Comparison of ENCODE assay signal across 11 mouse cellular contexts in genomic region chr7:99312671-99313143, GRCm38 (mm10). TPM values are rescaled to one million over a fixed set of nuclear protein-coding genes. Genes with fewer than 3 reads are reported as not detected.
DNase-seq lines count a peak whose midpoint lies in the region; ATAC-seq lines count a peak whose summit lies in the region.
"Had no signal": no experiment of that assay in that cellular context is flagged by ENCODE, and none has a peak within 500 bp of the region (broad histone marks: within the 10 kb centered on the region; RNA-seq: fewer than 3 reads in every experiment).

No protein-coding gene starts in this region.

- 36% methylated on average over 8 of the region's 8 CpGs for WGBS in embryonic facial prominence, embryonic 12.5 days
- WGBS in hindbrain, embryonic 16.5 days: 14% methylated on average over 8 of the region's 8 CpGs
- 5% methylated on average over 8 of the region's 8 CpGs for WGBS in midbrain, embryonic 16.5 days

- H3K27ac ChIP-seq in embryonic facial prominence, embryonic 12.5 days: peak overlapping the region; percentile 47
- peak overlapping the region; percentile 77 for H3K27ac ChIP-seq in hindbrain, embryonic 16.5 days (ENCODE audit: low read depth, low read length)
- peak overlapping the region; percentile 93 for H3K27ac ChIP-seq in midbrain, embryonic 16.5 days (ENCODE audit: low read length)
- H3K27ac ChIP-seq: gastrocnemius, adult 2 months had no signal

- H3K4me3 ChIP-seq in embryonic facial prominence, embryonic 12.5 days: no peak overlapping the region
- H3K4me3 ChIP-seq in hindbrain, embryonic 16.5 days (ENCODE audit: low read length): no peak overlapping the region
- H3K4me3 ChIP-seq in midbrain, embryonic 16.5 days (ENCODE audit: low read depth, low read length): no peak overlapping the region
- H3K4me3 ChIP-seq: gastrocnemius, adult 2 months had no signal

- H3K4me2 ChIP-seq in embryonic facial prominence, embryonic 12.5 days (replicated peaks): no peak overlapping the region
- peak overlapping the region; percentile 22 for H3K4me2 ChIP-seq in hindbrain, embryonic 16.5 days (ENCODE audit: low read length)
- peak overlapping the region; percentile 42 for H3K4me2 ChIP-seq in midbrain, embryonic 16.5 days (ENCODE audit: low read length)

- peak; percentile 73 for ATAC-seq in embryonic facial prominence, embryonic 12.5 days (ENCODE audit: insufficient number of reproducible peaks, insufficient read depth, low FRiP score, low TSS enrichment)
- ATAC-seq in hindbrain, embryonic 16.5 days: peak; percentile 67
- ATAC-seq in midbrain, embryonic 16.5 days: peak; percentile 86
- ATAC-seq in monocyte, adult 5-6 weeks (replicated peaks; ENCODE audit: insufficient number of reproducible peaks, low FRiP score, low TSS enrichment, poor library complexity, severe bottlenecking): no peak

- no peak overlapping the region for H3K9ac ChIP-seq in embryonic facial prominence, embryonic 12.5 days
- H3K9ac ChIP-seq in hindbrain, embryonic 16.5 days (ENCODE audit: low read depth, low read length): peak overlapping the region; percentile 15; the same call in 1 of the 2 replicates
- H3K9ac ChIP-seq in midbrain, embryonic 16.5 days (ENCODE audit: low read depth, low read length): 0 out of 2 replicates have a peak overlapping the region, but pooled peaks have one; percentile 54

- no peaks in the 10 kb centered on the region for H3K36me3 ChIP-seq in embryonic facial prominence, embryonic 12.5 days
- H3K36me3 ChIP-seq in hindbrain, embryonic 16.5 days (ENCODE audit: control insufficient read depth, insufficient read depth, low read length): peaks cover 17% of the 10 kb centered on the region
- H3K36me3 ChIP-seq in midbrain, embryonic 16.5 days (ENCODE audit: control insufficient read depth, insufficient read depth, low read length): peaks cover 14% of the 10 kb centered on the region

- H3K4me1 ChIP-seq in embryonic facial prominence, embryonic 12.5 days: peaks cover 19% of the 10 kb centered on the region
- peaks cover 26% of the 10 kb centered on the region for H3K4me1 ChIP-seq in hindbrain, embryonic 16.5 days (ENCODE audit: control insufficient read depth, insufficient read depth, low read depth, low read length)
- H3K4me1 ChIP-seq in midbrain, embryonic 16.5 days (ENCODE audit: control insufficient read depth, insufficient read depth, low read length): peaks cover 50% of the 10 kb centered on the region

- H3K9me3 ChIP-seq in embryonic facial prominence, embryonic 12.5 days: no peaks in the 10 kb centered on the region
- H3K9me3 ChIP-seq in hindbrain, embryonic 16.5 days (ENCODE audit: control insufficient read depth, low read length): no peaks in the 10 kb centered on the region
- H3K9me3 ChIP-seq in midbrain, embryonic 16.5 days (replicated peaks; ENCODE audit: control insufficient read depth, low read length, poor library complexity, severe bottlenecking): no peaks in the 10 kb centered on the region

- DNase-seq in embryo, embryonic 10 days (ENCODE audit: low spot score): peak; percentile 75
- no peak for DNase-seq in urinary bladder, postnatal 14 days (ENCODE audit: low spot score)
- no peak for DNase-seq in left cerebral cortex, adult 8-10 months (ENCODE audit: low spot score in 2 of 2)
- DNase-seq: adrenal gland, postnatal 10 days; gastrocnemius, adult 2 months; right cerebral cortex, postnatal 4 days; thymus, postnatal 25 days had no signal

- H3K27me3 ChIP-seq in embryonic facial prominence, embryonic 12.5 days: no peaks in the 10 kb centered on the region
- no peaks in the 10 kb centered on the region for H3K27me3 ChIP-seq in hindbrain, embryonic 16.5 days (replicated peaks; ENCODE audit: control insufficient read depth, insufficient read depth, low read length)
- no peaks in the 10 kb centered on the region for H3K27me3 ChIP-seq in midbrain, embryonic 16.5 days (ENCODE audit: control insufficient read depth, insufficient read depth, low read depth, low read length)

RNA-seq across cellular contexts. Expression of gene Serpinh1, which starts 40.3 kb away (rescaled TPM):
- 1,388 and 1,403 TPM in 2 replicates for polyA plus RNA-seq in embryonic facial prominence, embryonic 12.5 days (2016; fragmentation: Nextera tagmentation; extraction: Ambion mirVana)
- 261 and 355 TPM in 2 replicates for polyA plus RNA-seq in hindbrain, embryonic 16.5 days (2015; fragmentation: Nextera tagmentation; extraction: Ambion mirVana)
- 185 and 203 TPM in 2 replicates for polyA plus RNA-seq in midbrain, embryonic 16.5 days (2015; fragmentation: Nextera tagmentation; extraction: Ambion mirVana)
- total RNA-seq in monocyte, adult 5-6 weeks (2017): not detected in 3 replicates
- 10 to 100 TPM; 14.7 to 18.3 (median 16.6) TPM for total RNA-seq in left cerebral cortex, adult 8-10 months (2022)

RNA-seq across cellular contexts. Expression of gene Map6, which starts 45.5 kb away (rescaled TPM):
- polyA plus RNA-seq in embryonic facial prominence, embryonic 12.5 days (2016; fragmentation: Nextera tagmentation; extraction: Ambion mirVana): 12.6 and 13.0 TPM in 2 replicates
- polyA plus RNA-seq in hindbrain, embryonic 16.5 days (2015; fragmentation: Nextera tagmentation; extraction: Ambion mirVana): 127 and 137 TPM in 2 replicates
- 140 and 155 TPM in 2 replicates for polyA plus RNA-seq in midbrain, embryonic 16.5 days (2015; fragmentation: Nextera tagmentation; extraction: Ambion mirVana)
- 0.78 to 1.5 TPM in 2 of 3 replicates, not detected in the other for total RNA-seq in monocyte, adult 5-6 weeks (2017)
- 100 to 1,000 TPM; 123 to 146 (median 132) TPM for total RNA-seq in left cerebral cortex, adult 8-10 months (2022)
